Mouse (Mus musculus) kidney, adult 2 months (tissue): ENCODE data around the gene Pcca.

Experiments used
- CTCF ChIP-seq: fragments of 200-500 bp; conservative IDR thresholded peaks from 2 replicates; pipeline ENCODE4 v1.5.1; 2011; ENCODE audit warnings: low read depth, mild to moderate bottlenecking, control low read depth, low read length, moderate library complexity, mixed read lengths; ENCODE audit not compliant: insufficient read depth, insufficient read length
- POLR2A ChIP-seq: fragments of 200-500 bp; IDR thresholded peaks from one replicate; pipeline ENCODE4 v1.6.1; 2011; ENCODE audit warnings: low read depth, low read length, control low read depth

DNA sequence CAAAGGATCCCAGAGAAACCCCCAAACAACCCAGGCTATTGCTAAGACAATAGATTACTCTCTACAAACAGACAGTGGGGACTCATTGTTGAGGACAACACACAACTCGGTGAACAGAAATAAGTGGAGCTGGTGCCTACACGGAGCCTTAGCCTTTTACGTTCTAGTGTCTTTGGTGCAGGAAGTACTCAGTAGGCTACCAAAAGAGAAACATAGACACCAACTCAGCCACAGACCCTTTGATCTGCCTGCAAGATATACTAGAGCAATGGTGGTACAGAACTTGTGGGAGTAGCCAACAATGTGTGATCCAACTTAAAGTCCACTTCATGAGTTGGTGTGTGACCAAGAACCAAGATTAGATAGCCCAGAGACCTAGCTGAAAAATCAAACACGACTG, 374.0 kb downstream of the Pcca start:
- TF ChIP-seq CTCF (no peak), POLR2A (no peak)
